Mouse (Mus musculus) liver, embryonic 14.5 days (tissue): ENCODE data around the gene Acvr2b.

ENCODE experiments used
- CTCF ChIP-seq: IDR thresholded peaks from 2 replicates; pipeline ENCODE4 v1.5.1; 2016; ENCODE audit warnings: antibody characterized with exemption, low read depth, control low read depth
- EP300 ChIP-seq: IDR thresholded peaks from 2 replicates; pipeline ENCODE4 v1.6.1; 2016; ENCODE audit warnings: antibody characterized with exemption, low read depth

DNA sequence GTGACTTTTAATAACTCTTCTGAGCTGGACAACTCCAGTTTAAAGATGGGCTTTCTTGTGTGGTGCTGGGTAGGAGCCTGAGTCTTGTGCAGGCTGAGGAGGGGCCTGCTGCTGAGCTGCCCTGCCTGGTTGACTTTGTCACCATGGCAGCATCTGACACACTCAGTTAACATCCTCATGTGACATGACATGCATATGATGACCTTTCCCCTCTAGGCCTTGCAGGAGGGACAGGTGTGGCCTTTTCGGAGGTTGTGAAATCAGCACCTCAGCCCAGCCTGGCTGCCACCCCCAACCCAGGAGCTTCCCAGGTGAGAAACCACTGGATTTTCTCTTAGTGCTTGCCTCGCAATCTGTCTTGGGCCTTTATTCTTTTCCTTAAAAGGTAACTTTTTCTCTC lies 11.7 kb upstream of the Acvr2b start:
- TF ChIP-seq EP300, result no peak
- TF ChIP-seq CTCF, result no peak
